9 mouse cellular contexts compared by ENCODE assay signal in the genomic region with DNA sequence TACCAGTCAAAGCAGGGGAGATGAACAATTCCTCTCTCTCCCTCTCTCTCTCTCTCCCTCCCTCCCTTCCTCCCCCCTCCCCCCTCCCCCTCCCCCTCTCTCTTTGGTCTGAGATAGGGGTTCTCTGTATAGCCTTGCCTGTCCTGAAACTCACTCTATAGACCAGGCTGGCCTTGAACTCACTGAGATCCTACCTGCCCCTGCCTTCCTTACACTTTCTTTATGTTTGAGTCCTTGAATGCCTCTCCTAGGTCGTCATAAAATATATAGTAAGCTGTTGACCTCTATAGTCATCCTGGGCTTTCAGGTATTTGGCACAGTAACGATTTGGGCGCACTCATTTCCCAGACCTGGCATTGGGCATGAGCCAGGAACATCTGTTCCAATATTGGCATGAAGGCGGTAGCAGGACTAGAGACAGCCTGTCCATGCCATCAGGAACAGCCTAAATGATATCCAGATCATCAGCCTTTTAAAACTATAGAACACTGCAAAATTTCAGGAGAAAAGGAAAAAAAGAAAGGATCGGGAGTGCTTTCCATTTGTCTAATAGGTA. TPM values are rescaled to one million over a fixed set of nuclear protein-coding genes. Genes with fewer than 3 reads are reported as not detected.
DNase-seq lines count a peak whose midpoint lies in the region; ATAC-seq and TF ChIP-seq lines count a peak whose summit lies in the region.
"Had no signal": no experiment of that assay in that cellular context is flagged by ENCODE, and none has a peak within 500 bp of the region (broad histone marks: within the 10 kb centered on the region; RNA-seq: fewer than 3 reads in every experiment).

No protein-coding gene starts in this region.

- H3K27ac ChIP-seq in gastrocnemius, adult 2 months, result no peak overlapping the region; the same call in 1 of the 2 replicates
- H3K27ac ChIP-seq in kidney, embryonic 16.5 days (ENCODE audit: low read length), result no peak overlapping the region
- no peak overlapping the region for H3K27ac ChIP-seq in kidney, embryonic 14.5 days (ENCODE audit: low read depth, low read length)
- H3K27ac ChIP-seq in embryonic facial prominence, embryonic 10.5 days (replicated peaks), result no peak overlapping the region
- H3K27ac ChIP-seq in limb, embryonic 15.5 days, result no peak overlapping the region

- no peaks in the 10 kb centered on the region for H3K27me3 ChIP-seq in kidney, embryonic 16.5 days (ENCODE audit: insufficient read depth, low read length)
- no peaks in the 10 kb centered on the region for H3K27me3 ChIP-seq in kidney, embryonic 14.5 days (ENCODE audit: control insufficient read depth, insufficient read depth, low read length)
- no peaks in the 10 kb centered on the region for H3K27me3 ChIP-seq in embryonic facial prominence, embryonic 10.5 days (replicated peaks; ENCODE audit: low read depth, poor library complexity, severe bottlenecking)
- no peaks in the 10 kb centered on the region for H3K27me3 ChIP-seq in limb, embryonic 15.5 days

- peak overlapping the region; percentile 66 for H3K4me3 ChIP-seq in gastrocnemius, adult 2 months
- no peak overlapping the region; the same call in 1 of the 2 replicates for H3K4me3 ChIP-seq in kidney, embryonic 16.5 days (ENCODE audit: low read length)
- no peak overlapping the region for H3K4me3 ChIP-seq in kidney, embryonic 14.5 days (ENCODE audit: low read length)
- H3K4me3 ChIP-seq in embryonic facial prominence, embryonic 10.5 days, result peak overlapping the region; percentile 40
- H3K4me3 ChIP-seq in limb, embryonic 15.5 days, result peak overlapping the region; percentile 25; the same call in 1 of the 2 replicates

- no peak overlapping the region for H3K9ac ChIP-seq in kidney, embryonic 16.5 days (replicated peaks; ENCODE audit: low read length)
- no peak overlapping the region for H3K9ac ChIP-seq in kidney, embryonic 14.5 days (ENCODE audit: low read depth, low read length)
- no peak overlapping the region for H3K9ac ChIP-seq in limb, embryonic 15.5 days

- intact Hi-C loops in gastrocnemius, adult 2 months (cut with DNase I), result no loop called here

- no peak for TF ChIP-seq CTCF in gastrocnemius, adult 2 months (IDR thresholded peaks at IDR 0.05)

- peak overlapping the region; percentile 45 for H3K4me2 ChIP-seq in kidney, embryonic 16.5 days (replicated peaks; ENCODE audit: low read depth, low read length)
- no peak overlapping the region; the same call in 1 of the 2 replicates for H3K4me2 ChIP-seq in kidney, embryonic 14.5 days (replicated peaks; ENCODE audit: low read depth, low read length)
- no peak overlapping the region for H3K4me2 ChIP-seq in limb, embryonic 15.5 days

- H3K9me3 ChIP-seq in kidney, embryonic 16.5 days (ENCODE audit: low read length), result no peaks in the 10 kb centered on the region
- no peaks in the 10 kb centered on the region for H3K9me3 ChIP-seq in kidney, embryonic 14.5 days (ENCODE audit: control insufficient read depth, low read length)
- H3K9me3 ChIP-seq in embryonic facial prominence, embryonic 10.5 days, result no peaks in the 10 kb centered on the region
- H3K9me3 ChIP-seq in limb, embryonic 15.5 days, result no peaks in the 10 kb centered on the region

- H3K36me3 ChIP-seq in kidney, embryonic 16.5 days (ENCODE audit: insufficient read depth, low read length), result 0 out of 2 replicates have a peak, but pooled peaks cover 5% of the 10 kb centered on the region
- no peaks in the 10 kb centered on the region for H3K36me3 ChIP-seq in kidney, embryonic 14.5 days (ENCODE audit: control insufficient read depth, insufficient read depth, low read length)
- no peaks in the 10 kb centered on the region for H3K36me3 ChIP-seq in embryonic facial prominence, embryonic 10.5 days (replicated peaks)
- H3K36me3 ChIP-seq in limb, embryonic 15.5 days, result no peaks in the 10 kb centered on the region

- no peaks in the 10 kb centered on the region; the same call in 1 of the 2 replicates for H3K4me1 ChIP-seq in kidney, embryonic 16.5 days (ENCODE audit: insufficient read depth, low read length)
- H3K4me1 ChIP-seq in kidney, embryonic 14.5 days (ENCODE audit: control insufficient read depth, insufficient read depth, low read length), result 0 out of 2 replicates have a peak, but pooled peaks cover 2% of the 10 kb centered on the region
- peaks cover 13% of the 10 kb centered on the region for H3K4me1 ChIP-seq in embryonic facial prominence, embryonic 10.5 days
- H3K4me1 ChIP-seq in limb, embryonic 15.5 days, result no peaks in the 10 kb centered on the region

- DNase-seq in gastrocnemius, adult 2 months, result no peak
- no peak for DNase-seq in gastrocnemius, postnatal 25 days
- no peak for DNase-seq in embryonic facial prominence, embryonic 10.5 days (ENCODE audit: low spot score)
- DNase-seq in T-cell, adult 2 months (ENCODE audit: low spot score), result no peak
- DNase-seq in urinary bladder, postnatal 14 days (ENCODE audit: low spot score), result no peak
- DNase-seq: cerebellum, adult 2 months had no signal

- ATAC-seq in kidney, embryonic 16.5 days (ENCODE audit: low FRiP score, low TSS enrichment), result no peak
- no peak for ATAC-seq in kidney, embryonic 14.5 days (ENCODE audit: low FRiP score, low TSS enrichment)
- ATAC-seq in limb, embryonic 15.5 days (ENCODE audit: insufficient number of reproducible peaks, low FRiP score, low TSS enrichment, low read depth), result no peak

- WGBS in kidney, embryonic 16.5 days, result 83% methylated on average over 5 of the region's 5 CpGs
- 89% methylated on average over 5 of the region's 5 CpGs for WGBS in kidney, embryonic 14.5 days
- WGBS in embryonic facial prominence, embryonic 10.5 days, result 88% methylated on average over 5 of the region's 5 CpGs
- 69% methylated on average over 5 of the region's 5 CpGs for WGBS in limb, embryonic 15.5 days

RNA-seq across cellular contexts. Expression of a gene that starts 1.0 kb away (rescaled TPM):
- 1 to 10 TPM; 1.1 to 1.2 TPM for total RNA-seq in gastrocnemius, adult 2 months (2021)
- under 1 TPM; 0.51 to 0.67 TPM for total RNA-seq in gastrocnemius, postnatal 25 days (2021)
- 12.7 and 14.8 TPM in 2 replicates for polyA plus RNA-seq in kidney, embryonic 16.5 days (2015; fragmentation: Nextera tagmentation; extraction: Ambion mirVana)
- polyA plus RNA-seq in kidney, embryonic 14.5 days (2014; fragmentation: Nextera tagmentation; extraction: Ambion mirVana), result 9.9 and 13.4 TPM in 2 replicates
- polyA plus RNA-seq in embryonic facial prominence, embryonic 10.5 days (2016; fragmentation: Nextera tagmentation; extraction: Ambion mirVana), result 5.0 and 6.0 TPM in 2 replicates
- 6.9 and 7.5 TPM in 2 replicates for polyA plus RNA-seq in limb, embryonic 15.5 days (2015; fragmentation: Nextera tagmentation; extraction: Ambion mirVana)

RNA-seq across cellular contexts. Expression of a gene that starts 7.4 kb away (rescaled TPM):
- 1 to 10 TPM; 3.6 to 5.5 TPM for total RNA-seq in gastrocnemius, adult 2 months (2021)
- 1 to 10 TPM; 5.1 to 7.7 TPM for total RNA-seq in gastrocnemius, postnatal 25 days (2021)
- polyA plus RNA-seq in kidney, embryonic 16.5 days (2015; fragmentation: Nextera tagmentation; extraction: Ambion mirVana), result 84.6 and 86.0 TPM in 2 replicates
- polyA plus RNA-seq in kidney, embryonic 14.5 days (2014; fragmentation: Nextera tagmentation; extraction: Ambion mirVana), result 51.3 and 54.1 TPM in 2 replicates
- polyA plus RNA-seq in embryonic facial prominence, embryonic 10.5 days (2016; fragmentation: Nextera tagmentation; extraction: Ambion mirVana), result 7.4 and 7.5 TPM in 2 replicates
- 17.5 and 20.6 TPM in 2 replicates for polyA plus RNA-seq in limb, embryonic 15.5 days (2015; fragmentation: Nextera tagmentation; extraction: Ambion mirVana)

RNA-seq across cellular contexts. Expression of a gene that starts 29.9 kb away (rescaled TPM):
- total RNA-seq in gastrocnemius, adult 2 months (2021), result 1 to 10 TPM; 2.4 to 3.2 TPM
- total RNA-seq in gastrocnemius, postnatal 25 days (2021), result 1 to 10 TPM; 2.1 to 3.0 TPM
- polyA plus RNA-seq in kidney, embryonic 16.5 days (2015; fragmentation: Nextera tagmentation; extraction: Ambion mirVana), result 3.5 TPM in 2 replicates
- 1.1 and 1.4 TPM in 2 replicates for polyA plus RNA-seq in kidney, embryonic 14.5 days (2014; fragmentation: Nextera tagmentation; extraction: Ambion mirVana)
- 0.48 and 0.51 TPM in 2 replicates for polyA plus RNA-seq in embryonic facial prominence, embryonic 10.5 days (2016; fragmentation: Nextera tagmentation; extraction: Ambion mirVana)
- 1.4 and 1.5 TPM in 2 replicates for polyA plus RNA-seq in limb, embryonic 15.5 days (2015; fragmentation: Nextera tagmentation; extraction: Ambion mirVana)

RNA-seq across cellular contexts. Expression of a gene that starts 31.1 kb away (rescaled TPM):
- total RNA-seq in gastrocnemius, adult 2 months (2021), result 10 to 100 TPM in 1 of 2 experiments, 1 to 10 TPM in 1; 8.4 to 13.8 TPM
- 10 to 100 TPM; 10.7 to 11.5 TPM for total RNA-seq in gastrocnemius, postnatal 25 days (2021)
- polyA plus RNA-seq in kidney, embryonic 16.5 days (2015; fragmentation: Nextera tagmentation; extraction: Ambion mirVana), result 59.4 and 67.3 TPM in 2 replicates
- polyA plus RNA-seq in kidney, embryonic 14.5 days (2014; fragmentation: Nextera tagmentation; extraction: Ambion mirVana), result 42.7 and 49.9 TPM in 2 replicates
- polyA plus RNA-seq in embryonic facial prominence, embryonic 10.5 days (2016; fragmentation: Nextera tagmentation; extraction: Ambion mirVana), result 11.5 and 12.1 TPM in 2 replicates
- polyA plus RNA-seq in limb, embryonic 15.5 days (2015; fragmentation: Nextera tagmentation; extraction: Ambion mirVana), result 22.4 and 26.0 TPM in 2 replicates

RNA-seq across cellular contexts. Expression of a gene that starts 41.5 kb away (rescaled TPM):
- under 1 TPM in 1 of 2 experiments, not detected in 1; 0.84 TPM for total RNA-seq in gastrocnemius, adult 2 months (2021)
- total RNA-seq in gastrocnemius, postnatal 25 days (2021), result not detected
- 1.4 and 2.4 TPM in 2 replicates for polyA plus RNA-seq in kidney, embryonic 16.5 days (2015; fragmentation: Nextera tagmentation; extraction: Ambion mirVana)
- 3.2 and 4.8 TPM in 2 replicates for polyA plus RNA-seq in kidney, embryonic 14.5 days (2014; fragmentation: Nextera tagmentation; extraction: Ambion mirVana)
- polyA plus RNA-seq in embryonic facial prominence, embryonic 10.5 days (2016; fragmentation: Nextera tagmentation; extraction: Ambion mirVana), result 0.28 TPM in 1 of 2 replicates, not detected in the other
- 1.6 and 2.4 TPM in 2 replicates for polyA plus RNA-seq in limb, embryonic 15.5 days (2015; fragmentation: Nextera tagmentation; extraction: Ambion mirVana)

Comparison
In these comparisons a context has a peak if more than half of its experiments do, and no peak if none do; other contexts are left out.
1. H3K4me3 ChIP-seq: peak in gastrocnemius, adult 2 months (single experiment), embryonic facial prominence, embryonic 10.5 days (single experiment) and limb, embryonic 15.5 days (single experiment); none in kidney, embryonic 16.5 days (single experiment) and kidney, embryonic 14.5 days (single experiment).